Mouse (Mus musculus) adrenal gland, postnatal 4 days (tissue): Measurements from ENCODE around the gene Eps15. TPM values are rescaled to one million over a fixed set of nuclear protein-coding genes. Genes with fewer than 3 reads are reported as not detected.

Source experiments
- DNase-seq, 2 experiments: peaks; one replicate each; pipeline ENCODE4 v3.0.0; 2021 to 2022; ENCODE audit warnings: low spot score in 2 of 2, mixed read lengths in 2 of 2
- long read RNA-seq, 2 experiments: library from polyadenylated mRNA; stranded (forward); transcript quantifications; one replicate each; pipeline ENCODE4 v2.0.0; 2021
- total RNA-seq, 2 experiments: library from RNA; stranded (reverse); gene quantifications; 2 replicates each; pipeline ENCODE4 v1.2.3; 2021

Eps15 gene
- 10 to 100 TPM; 71.2 to 79.8 TPM for total RNA-seq
- long read RNA-seq, experiment 1, full-length matches to known transcripts = 7 of 24 reads
- long read RNA-seq, experiment 1, partial matches to known transcripts = 5 of 24 reads
- long read RNA-seq, experiment 1, other reads (novel, unspliced or antisense) = 12 of 24 reads
- long read RNA-seq, experiment 2, full-length matches to known transcripts = 28 of 59 reads
- long read RNA-seq, experiment 2, partial matches to known transcripts = 8 of 59 reads
- long read RNA-seq, experiment 2, other reads (novel, unspliced or antisense) = 23 of 59 reads

GRCm38 (mm10) chr4:109279689-109280458 lies at the start of gene Eps15:
TSS of gene Eps15 (plus strand) at chr4:109280268.
- peak; percentile 82 to 89 for DNase-seq

- no peak for DNase-seq
Observed at GRCm38 (mm10) chr4:109234185-109234584, 45.9 kb upstream of the Eps15 start, which contains the start of gene Calr4. TSS of gene Calr4 (plus strand) at chr4:109234485.

GRCm38 (mm10) chr4:109234806-109235350 lies 45.2 kb upstream of the Eps15 start:
- no peak for DNase-seq

- DNase-seq = no peak
Observed at GRCm38 (mm10) chr4:109236186-109236879, 43.7 kb upstream of the Eps15 start.

GRCm38 (mm10) chr4:109238428-109239268 lies 41.4 kb upstream of the Eps15 start:
- no peak for DNase-seq

- no peak for DNase-seq
Observed at GRCm38 (mm10) chr4:109241221-109241620, 38.8 kb upstream of the Eps15 start.

GRCm38 (mm10) chr4:109241934-109242333 lies 38.1 kb upstream of the Eps15 start:
- no peak for DNase-seq

DNA sequence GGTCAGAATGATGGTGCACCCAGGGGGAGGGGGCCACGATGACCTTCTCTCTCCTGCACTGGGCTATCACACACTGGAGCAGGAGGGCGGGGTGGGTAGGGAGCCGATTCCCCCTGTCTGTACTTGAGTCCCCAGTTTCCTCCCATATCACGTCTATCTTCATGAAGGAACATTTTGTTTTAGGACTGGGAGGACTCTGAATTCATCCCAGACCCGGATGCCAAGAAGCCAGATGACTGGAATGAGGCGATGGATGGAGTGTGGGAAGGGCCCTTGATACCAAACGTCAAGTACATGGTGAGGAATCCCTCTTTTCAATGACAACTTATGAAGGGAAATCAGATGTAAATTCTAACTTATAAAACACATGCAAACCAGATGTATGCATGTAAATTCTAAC lies 35.6 kb upstream of the Eps15 start:
- DNase-seq = no peak

GRCm38 (mm10) chr4:109245016-109245620 lies 35.0 kb upstream of the Eps15 start:
- no peak for DNase-seq

DNA sequence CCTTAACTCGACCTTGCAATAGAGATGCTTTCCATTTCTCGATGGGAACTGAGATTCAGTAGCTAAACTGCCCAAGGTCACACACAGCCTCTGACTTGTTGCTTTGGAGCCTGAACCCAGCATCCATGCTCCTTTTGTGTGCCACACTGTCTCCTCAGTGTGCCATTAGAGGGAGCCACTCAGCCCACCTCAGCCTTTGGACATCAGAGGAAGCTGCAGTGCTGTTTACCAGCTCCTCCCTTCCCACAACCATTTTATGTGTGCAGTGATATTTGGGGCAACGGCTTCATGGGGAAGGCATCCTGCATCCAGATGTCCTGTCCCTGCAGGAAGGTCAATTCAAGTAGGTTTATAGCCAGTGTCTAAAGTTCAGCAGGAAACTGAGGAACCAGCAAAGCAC lies 28.5 kb upstream of the Eps15 start:
- no peak for DNase-seq

GRCm38 (mm10) chr4:109252199-109252598 lies 27.9 kb upstream of the Eps15 start:
- no peak for DNase-seq

DNA sequence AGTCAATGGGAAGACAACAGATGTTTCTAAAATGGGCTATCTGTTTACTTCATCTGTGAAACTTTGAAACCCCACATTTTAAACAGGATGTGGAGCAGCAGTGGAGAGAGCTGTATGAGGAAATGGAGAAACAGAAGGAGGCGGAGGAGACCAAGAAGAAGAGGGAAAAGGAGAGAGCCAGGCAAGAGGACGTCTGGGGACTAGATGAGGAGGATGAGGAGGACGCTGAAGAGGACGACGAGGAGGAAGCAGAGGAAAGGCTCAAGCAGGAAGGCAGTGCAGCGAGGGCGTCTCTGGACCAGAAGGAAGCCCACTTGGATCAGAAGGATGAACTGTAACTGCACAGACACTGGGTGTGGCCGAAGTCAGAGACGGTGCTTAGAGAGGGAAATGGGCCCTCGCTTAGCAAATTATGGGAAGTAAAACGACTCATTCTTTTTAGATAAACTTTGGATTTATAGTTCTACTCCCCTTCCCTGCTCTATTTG lies 26.4 kb upstream of the Eps15 start:
- DNase-seq = no peak

- DNase-seq = no peak
Observed at GRCm38 (mm10) chr4:109254511-109254910, 25.6 kb upstream of the Eps15 start.

- no peak for DNase-seq
Observed at GRCm38 (mm10) chr4:109255321-109255720, 24.7 kb upstream of the Eps15 start.

- DNase-seq = no peak
Observed at GRCm38 (mm10) chr4:109255727-109256417, 24.2 kb upstream of the Eps15 start.

- no peak for DNase-seq
Observed at GRCm38 (mm10) chr4:109256791-109257190, 23.3 kb upstream of the Eps15 start.

GRCm38 (mm10) chr4:109257639-109258038 lies 22.4 kb upstream of the Eps15 start:
- DNase-seq = no peak

DNA sequence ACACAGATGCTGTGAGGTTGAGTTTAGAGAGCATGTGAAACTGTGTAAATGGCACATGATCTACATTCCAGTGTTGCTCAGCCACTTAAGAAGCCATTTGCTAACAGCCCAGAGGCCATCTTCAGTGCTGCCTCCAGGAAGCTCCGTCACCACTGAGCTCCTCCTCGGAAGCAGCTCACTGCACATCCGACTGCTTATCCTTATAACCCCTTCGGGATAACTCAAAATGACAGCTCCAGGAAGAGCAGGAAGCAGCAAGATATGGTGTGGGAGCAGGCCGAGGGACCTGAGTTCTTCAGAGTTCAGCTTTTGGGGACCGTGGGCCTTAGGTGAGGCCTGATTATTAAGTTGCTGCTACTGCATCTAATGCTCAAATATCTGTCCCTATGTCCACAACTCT lies 18.0 kb upstream of the Eps15 start:
- DNase-seq = no peak

DNA sequence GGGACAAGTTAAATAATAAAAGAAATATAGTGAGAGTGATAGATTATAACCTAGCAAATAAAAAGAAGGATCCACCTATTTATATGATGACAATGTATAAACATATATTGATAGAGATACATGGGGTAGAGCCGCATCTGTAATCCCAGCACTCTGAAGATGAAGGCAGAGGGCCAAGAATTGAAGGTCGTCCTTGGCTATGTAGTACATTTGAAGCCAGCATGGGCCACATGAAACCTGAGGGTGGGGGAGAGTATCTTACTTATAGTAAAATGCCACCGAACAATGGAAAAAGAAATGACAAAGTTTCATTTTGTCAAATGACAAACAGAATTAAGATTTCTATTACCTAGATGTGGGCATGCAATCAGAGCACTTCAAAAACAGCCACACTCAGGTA lies 14.0 kb upstream of the Eps15 start:
- no peak for DNase-seq

GRCm38 (mm10) chr4:109266744-109267143 lies 13.3 kb upstream of the Eps15 start:
- DNase-seq = no peak
